Mouse (Mus musculus) heart, adult 2 months (tissue): Measurements from ENCODE around the gene Gm21731.
"Not testable (repeated sequence)": the region's sequence is repeated elsewhere in the genome, so short reads cannot be mapped to it uniquely, and the experiment has no call there.

Experiments used
- CTCF ChIP-seq: fragments of 200-600 bp; IDR thresholded peaks from 2 replicates; pipeline ENCODE4 v1.8.1; 2022; ENCODE audit warnings: antibody characterized with exemption, mild to moderate bottlenecking, moderate library complexity
- EP300 ChIP-seq: fragments of 200-500 bp; IDR thresholded peaks from 2 replicates; pipeline ENCODE4 v1.6.1; 2011; ENCODE audit warnings: low read depth, low read length, control low read depth; ENCODE audit not compliant: insufficient read depth
- POLR2A ChIP-seq: fragments of 200-500 bp; IDR thresholded peaks from 2 replicates; pipeline ENCODE4 v1.6.1; 2011; ENCODE audit warnings: mild to moderate bottlenecking, low read depth, low read length, control low read depth; ENCODE audit not compliant: insufficient read depth

DNA sequence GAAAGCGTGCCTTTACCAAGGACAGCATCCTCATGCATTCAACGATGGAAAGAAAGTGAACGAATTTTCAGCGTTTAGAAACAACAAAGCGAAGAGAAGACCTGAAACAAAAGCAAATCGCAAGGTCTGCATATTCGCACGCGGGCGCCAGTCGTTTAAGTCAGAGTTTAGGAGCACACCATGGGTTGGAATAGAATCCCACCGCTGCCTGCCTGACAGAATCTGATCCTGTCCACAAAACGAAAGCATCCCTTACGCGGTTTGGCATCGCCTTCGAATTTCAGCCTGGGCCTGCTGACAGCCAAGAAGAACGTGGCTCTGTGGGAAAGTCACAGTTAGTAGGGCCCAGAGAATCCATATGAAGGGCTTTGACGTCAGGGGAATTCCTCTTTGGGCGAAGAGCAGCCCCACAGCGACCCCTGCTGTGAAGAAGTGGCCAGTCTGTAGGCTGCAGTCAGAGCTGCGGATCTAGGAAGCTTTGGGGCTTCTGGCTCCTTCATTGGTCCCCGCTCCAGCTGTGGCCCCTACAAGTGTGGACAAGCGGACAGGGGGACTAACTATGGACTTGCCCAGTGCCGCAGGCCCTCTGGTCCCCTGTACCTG is 6.4 kb upstream of the Gm21731 start:
- TF ChIP-seq CTCF, POLR2A, EP300: not testable (repeated sequence)
